Mouse (Mus musculus) limb, embryonic 15.5 days (tissue): ENCODE results near the gene Tmem95. TPM values are rescaled to one million over a fixed set of nuclear protein-coding genes. Genes with fewer than 3 reads are reported as not detected.
A peak's percentile ranks its signal among the peaks of the same experiment; 100 is the strongest.

Experiments
- ATAC-seq: fragments of 200-750 bp; cut with Nextera tagmentation; 2 replicates; pipeline ENCODE4 v1.8.0; 2017; ENCODE audit warnings: low read depth, moderate TSS enrichment; ENCODE audit not compliant: insufficient number of reproducible peaks, low FRiP score, low TSS enrichment
- H3K27ac ChIP-seq: fragments of 300-500 bp; sonication (generic); 2 replicates; pipeline ENCODE4 v1.5.1; 2015; ENCODE audit warnings: moderate library complexity, mild to moderate bottlenecking, inconsistent platforms
- H3K27me3 ChIP-seq: fragments of 300-500 bp; sonication (generic); 2 replicates; pipeline ENCODE4 v1.6.1; 2015; ENCODE audit warnings: inconsistent platforms
- H3K36me3 ChIP-seq: fragments of 300-500 bp; sonication (generic); 2 replicates; pipeline ENCODE4 v1.6.1; 2015; ENCODE audit warnings: inconsistent platforms
- H3K4me1 ChIP-seq: fragments of 300-500 bp; sonication (generic); 2 replicates; pipeline ENCODE4 v1.6.1; 2015; ENCODE audit warnings: inconsistent platforms
- H3K4me2 ChIP-seq: fragments of 300-500 bp; sonication (generic); 2 replicates; pipeline ENCODE4 v1.6.1; 2015; ENCODE audit warnings: mild to moderate bottlenecking, inconsistent platforms
- H3K4me3 ChIP-seq: fragments of 300-500 bp; sonication (generic); 2 replicates; pipeline ENCODE4 v1.5.1; 2015; ENCODE audit warnings: mild to moderate bottlenecking, inconsistent platforms
- H3K9ac ChIP-seq: fragments of 300-500 bp; sonication (generic); 2 replicates; pipeline ENCODE4 v1.6.1; 2015; ENCODE audit warnings: inconsistent platforms
- H3K9me3 ChIP-seq: fragments of 300-500 bp; sonication (generic); 2 replicates; pipeline ENCODE4 v1.6.1; 2016; ENCODE audit warnings: inconsistent platforms
- WGBS: fragments of 180-500 bp; shearing (Covaris S2); methylation state at CpG from one replicate; pipeline ENCODE4 v1.1.7; 2015; 5-methylcytosine and 5-hydroxymethylcytosine counted together
- polyA plus RNA-seq: library from polyadenylated mRNA; unstranded; fragments of >200 nt; fragmentation: Nextera tagmentation; extraction: Ambion mirVana; gene quantifications from 2 replicates; pipeline ENCODE4 v1.2.1, GENCODE M21; 2015

Gene Tmem95
- polyA plus RNA-seq, 1 experiment from 2014 or later: 0.31 TPM

GRCm38 (mm10) chr11:69908645-69909044, 30.8 kb upstream of the Tmem95 start:
- Histone ChIP-seq H3K36me3 (peaks cover 96% of the 10 kb centered on the region), H3K4me1 (peaks cover 8% of the 10 kb centered on the region), H3K9ac (no peak overlapping the region), H3K27ac (no peak overlapping the region), H3K27me3 (no peaks in the 10 kb centered on the region), H3K4me3 (no peak overlapping the region), H3K9me3 (no peaks in the 10 kb centered on the region), H3K4me2 (no peak overlapping the region)
- no peak for ATAC-seq
- 92% methylated on average over 11 of the region's 11 CpGs for WGBS

DNA sequence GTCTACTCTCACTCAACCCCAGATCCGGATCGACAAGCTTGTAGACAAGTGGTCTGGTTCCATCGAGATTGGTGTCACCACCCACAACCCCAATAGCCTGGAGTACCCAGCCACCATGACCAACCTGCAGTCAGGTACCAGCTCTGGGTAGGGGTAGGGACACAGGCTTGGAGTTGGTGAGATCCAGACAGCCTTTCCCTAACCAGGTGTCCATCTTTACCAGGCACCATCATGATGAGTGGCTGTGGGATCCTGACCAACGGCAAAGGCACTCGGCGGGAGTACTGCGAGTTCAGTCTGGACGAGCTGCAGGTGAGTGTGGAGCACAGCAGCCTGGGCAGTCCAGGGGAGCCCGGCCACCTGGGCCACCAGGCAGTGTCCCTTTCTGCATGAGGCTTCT, 26.5 kb upstream of the Tmem95 start:
- no peak overlapping the region for H3K27ac ChIP-seq
- no peak for ATAC-seq
- no peak overlapping the region for H3K9ac ChIP-seq
- peaks cover 61% of the 10 kb centered on the region for H3K36me3 ChIP-seq
- H3K27me3 ChIP-seq: no peaks in the 10 kb centered on the region
- WGBS: 93% methylated on average over 9 of the region's 9 CpGs
- no peak overlapping the region for H3K4me3 ChIP-seq
- no peaks in the 10 kb centered on the region for H3K9me3 ChIP-seq
- peaks cover 19% of the 10 kb centered on the region for H3K4me1 ChIP-seq
- no peak overlapping the region for H3K4me2 ChIP-seq

- peaks cover 23% of the 10 kb centered on the region for H3K4me1 ChIP-seq
- WGBS: 89% methylated on average over 13 of the region's 13 CpGs
- H3K27me3 ChIP-seq: no peaks in the 10 kb centered on the region
- no peaks in the 10 kb centered on the region for H3K9me3 ChIP-seq
- H3K9ac ChIP-seq: no peak overlapping the region
- H3K4me3 ChIP-seq: peak overlapping the region; percentile 86
- peaks cover 47% of the 10 kb centered on the region for H3K36me3 ChIP-seq
- peak overlapping the region; percentile 98; the same call in 1 of the 2 replicates for H3K27ac ChIP-seq
- H3K4me2 ChIP-seq: peak overlapping the region; percentile 91
- ATAC-seq: no peak
Measured at GRCm38 (mm10) chr11:69902972-69903371, 25.2 kb upstream of the Tmem95 start.

- WGBS: under 1% methylated on average over 36 of the region's 39 CpGs
- peaks cover 23% of the 10 kb centered on the region for H3K4me1 ChIP-seq
- peak overlapping the region; percentile 86 for H3K4me3 ChIP-seq
- H3K9me3 ChIP-seq: no peaks in the 10 kb centered on the region
- peaks cover 38% of the 10 kb centered on the region for H3K36me3 ChIP-seq
- H3K4me2 ChIP-seq: peak overlapping the region; percentile 91
- peak overlapping the region; percentile 98 for H3K27ac ChIP-seq
- no peak for ATAC-seq
- H3K27me3 ChIP-seq: no peaks in the 10 kb centered on the region
- H3K9ac ChIP-seq: peak overlapping the region; percentile 84
Measured at GRCm38 (mm10) chr11:69901993-69902392, 24.2 kb upstream of the Tmem95 start.

DNA sequence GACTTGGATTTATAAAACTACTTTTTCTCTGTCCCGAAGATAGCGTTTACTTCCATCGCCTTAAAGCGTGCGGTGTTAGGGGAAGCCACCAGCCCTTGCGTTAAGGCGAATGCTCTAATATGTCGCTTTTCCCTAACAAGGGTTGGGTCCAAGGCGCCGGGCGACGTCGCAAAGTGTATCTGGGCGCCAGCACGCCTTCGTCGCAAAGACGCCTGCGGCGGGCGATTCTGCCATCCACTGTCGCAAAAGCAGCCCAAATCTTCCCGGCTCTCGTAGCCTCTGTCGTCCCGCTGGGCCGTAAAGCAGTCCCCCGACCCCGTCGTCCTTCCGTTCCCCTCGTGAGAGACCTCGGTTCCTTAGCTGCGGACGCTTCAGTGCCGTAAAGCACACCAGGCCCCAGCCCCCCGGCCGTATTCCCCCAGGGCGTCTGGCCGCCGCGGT, 23.6 kb upstream of the Tmem95 start:
- Histone ChIP-seq H3K4me3 (peak overlapping the region; percentile 86), H3K4me2 (peak overlapping the region; percentile 91), H3K27ac (peak overlapping the region; percentile 98), H3K9me3 (no peaks in the 10 kb centered on the region), H3K9ac (peak overlapping the region; percentile 84), H3K36me3 (peaks cover 32% of the 10 kb centered on the region), H3K4me1 (peaks cover 23% of the 10 kb centered on the region), H3K27me3 (no peaks in the 10 kb centered on the region)
- peak; percentile 78 for ATAC-seq
- WGBS: under 1% methylated on average over 42 of the region's 42 CpGs

DNA sequence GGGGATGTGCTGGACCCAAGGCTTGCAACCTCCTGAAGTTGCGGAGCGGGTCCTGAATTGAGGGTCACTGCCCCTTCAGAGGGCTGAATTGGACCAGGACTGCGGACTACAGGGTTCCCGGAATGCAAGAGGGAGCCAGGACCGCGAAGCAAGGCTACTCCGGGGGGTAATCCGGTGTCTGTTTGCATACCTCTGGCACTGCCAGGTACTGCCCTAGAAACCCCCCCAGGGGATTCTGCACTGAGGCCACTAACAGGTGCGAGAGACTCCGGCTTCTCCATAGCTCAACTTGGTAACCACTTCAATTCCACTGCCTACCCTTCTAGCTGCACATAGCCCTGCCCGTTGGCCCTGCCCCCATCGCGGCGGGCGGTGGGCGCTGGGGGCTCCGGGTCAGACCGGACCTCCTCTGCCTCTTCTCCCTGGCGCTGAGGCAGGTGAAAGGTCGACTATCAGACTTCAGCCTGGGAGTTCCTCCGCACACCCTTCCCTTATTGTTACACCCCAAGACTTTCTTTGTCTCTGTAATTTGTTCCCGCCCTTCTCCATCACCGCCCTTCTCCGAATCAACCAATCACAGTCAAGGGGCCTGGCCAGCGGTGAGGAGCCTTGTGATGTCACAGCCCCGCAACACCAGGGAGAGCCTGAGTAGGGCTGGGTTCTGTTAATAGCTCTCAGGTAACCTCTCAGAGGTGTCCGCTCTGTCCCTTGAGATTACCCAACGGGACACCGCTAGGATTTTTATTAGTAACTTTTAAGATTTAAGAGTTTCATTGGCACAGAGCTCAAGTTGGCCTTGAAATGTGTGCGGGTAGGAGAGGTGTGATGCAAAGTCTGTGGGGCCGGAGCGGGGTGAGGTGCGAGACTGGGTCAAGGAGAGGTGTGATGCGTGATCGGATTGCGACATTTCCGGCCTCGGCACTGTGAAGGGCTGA, 22.9 kb upstream of the Tmem95 start, which contains the start of the genes 2810408A11Rik and Neurl4:
2810408A11Rik (minus strand) TSS at position 517 of the 935 bp plus-strand sequence.
Neurl4 (plus strand) TSS at position 602 of the 935 bp plus-strand sequence.
- WGBS: under 1% methylated on average over 38 of the region's 38 CpGs
- Histone ChIP-seq H3K9me3 (no peaks in the 10 kb centered on the region), H3K4me3 (peak within 1 kb of the TSS; percentile 86), H3K36me3 (peaks cover 25% of the 10 kb centered on the region), H3K4me1 (peaks cover 23% of the 10 kb centered on the region), H3K27ac (peak within 1 kb of the TSS; percentile 98), H3K4me2 (peak within 1 kb of the TSS; percentile 91), H3K9ac (peak within 1 kb of the TSS; percentile 84), H3K27me3 (no peaks in the 10 kb centered on the region)
- ATAC-seq: peak; percentile 92

DNA sequence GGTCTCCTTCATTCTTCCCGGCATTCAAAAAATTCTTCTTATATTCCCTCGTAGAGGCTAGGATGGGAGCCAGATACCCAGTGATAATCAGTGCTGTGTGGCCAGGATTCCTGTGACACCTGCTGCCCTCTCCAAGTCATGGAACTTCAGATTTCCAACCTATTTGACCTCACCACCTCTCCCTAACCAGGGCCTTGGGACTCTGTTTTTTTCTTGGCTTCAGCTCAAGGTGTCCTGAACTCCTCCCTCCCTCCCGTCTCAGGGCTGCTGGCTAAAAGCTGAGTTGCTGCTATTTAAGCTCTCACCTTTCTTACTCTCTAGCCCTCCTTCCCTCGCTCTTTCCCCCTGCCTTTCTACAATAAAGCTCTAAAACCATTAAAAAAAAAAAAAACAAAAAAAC, 22.1 kb upstream of the Tmem95 start:
- Histone ChIP-seq H3K27ac (peak overlapping the region; percentile 98; the same call in 1 of the 2 replicates), H3K4me3 (peak overlapping the region; percentile 86), H3K36me3 (peaks cover 17% of the 10 kb centered on the region), H3K27me3 (no peaks in the 10 kb centered on the region), H3K4me1 (peaks cover 23% of the 10 kb centered on the region), H3K4me2 (peak overlapping the region; percentile 91), H3K9ac (no peak overlapping the region), H3K9me3 (no peaks in the 10 kb centered on the region)
- WGBS: 10% methylated on average over 4 of the region's 4 CpGs
- ATAC-seq: no peak

DNA sequence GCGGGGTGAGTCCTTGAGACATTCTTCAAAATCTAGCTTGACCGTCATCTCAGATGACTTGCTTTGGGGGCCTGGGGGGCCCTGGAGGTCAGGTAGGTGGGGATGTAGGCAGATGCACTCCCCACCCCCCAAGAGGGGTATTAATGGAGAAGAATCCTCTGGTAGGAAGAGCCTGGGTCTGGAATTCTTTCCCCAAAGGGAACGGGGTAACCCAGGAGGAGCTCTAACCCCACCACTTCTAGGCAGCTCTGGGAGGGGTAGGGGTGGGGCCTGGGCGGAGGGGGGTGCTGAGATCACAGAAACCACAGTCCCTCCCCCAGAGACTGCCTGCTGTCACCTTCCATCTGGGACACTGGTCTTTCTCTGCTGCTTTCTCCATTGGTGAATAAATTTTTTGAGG, 17.5 kb upstream of the Tmem95 start, which contains the start of gene Acap1:
Acap1 (minus strand) TSS at position 249 of the 400 bp plus-strand sequence.
- no peak within 1 kb of the TSS for H3K9ac ChIP-seq
- no peaks in the 10 kb centered on the region for H3K27me3 ChIP-seq
- peaks cover 12% of the 10 kb centered on the region for H3K4me1 ChIP-seq
- H3K4me2 ChIP-seq: no peak within 1 kb of the TSS
- WGBS: 69% methylated on average over 4 of the region's 4 CpGs
- no peaks in the 10 kb centered on the region for H3K36me3 ChIP-seq
- no peak within 1 kb of the TSS for H3K27ac ChIP-seq
- H3K9me3 ChIP-seq: no peaks in the 10 kb centered on the region
- ATAC-seq: no peak
- no peak within 1 kb of the TSS for H3K4me3 ChIP-seq

DNA sequence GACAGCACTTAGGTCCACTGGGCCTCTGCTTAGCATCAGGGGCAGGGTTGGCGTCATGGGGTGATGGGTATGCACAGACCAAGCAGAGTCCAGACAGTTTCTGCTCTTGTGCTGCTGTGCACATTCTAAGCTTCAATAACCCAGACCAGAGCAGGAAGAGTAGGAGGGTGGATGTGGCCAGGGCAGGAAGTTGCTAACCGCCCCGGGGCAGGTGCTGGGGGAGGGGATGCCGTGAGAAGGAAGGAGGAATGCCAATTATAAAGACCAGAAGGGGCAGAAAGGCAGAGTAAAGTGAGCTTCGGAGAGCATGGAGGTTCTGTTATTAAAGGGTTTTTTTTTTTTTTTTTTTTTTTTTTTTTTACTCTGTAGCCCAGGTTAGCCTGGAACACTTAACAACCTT, 16.9 kb upstream of the Tmem95 start:
- ATAC-seq: no peak
- 55% methylated on average over 5 of the region's 5 CpGs for WGBS

DNA sequence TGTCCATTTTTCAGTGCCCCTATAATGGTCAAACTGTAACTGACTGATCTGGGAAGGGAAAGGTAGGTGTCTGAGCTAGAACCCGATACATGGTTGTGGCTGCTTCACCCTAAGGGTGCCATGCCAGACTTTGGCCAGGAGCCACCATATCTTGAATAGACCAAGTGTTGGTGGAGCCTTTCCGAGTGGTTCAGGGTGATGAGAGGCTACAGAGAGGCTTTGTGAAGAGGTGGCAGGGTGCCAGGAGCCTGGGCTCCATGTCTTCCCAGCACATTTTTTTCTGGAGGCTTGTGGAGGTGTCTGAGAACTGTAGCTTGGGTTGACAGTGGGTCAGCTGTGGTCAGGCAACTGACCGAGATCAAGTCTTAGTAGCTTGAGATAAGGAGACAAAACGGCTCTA, 13.7 kb upstream of the Tmem95 start:
- no peak overlapping the region for H3K4me3 ChIP-seq
- 75% methylated on average over 4 of the region's 4 CpGs for WGBS
- H3K4me2 ChIP-seq: no peak overlapping the region
- H3K27me3 ChIP-seq: no peaks in the 10 kb centered on the region
- no peak for ATAC-seq
- no peaks in the 10 kb centered on the region for H3K36me3 ChIP-seq
- H3K9ac ChIP-seq: no peak overlapping the region
- H3K27ac ChIP-seq: no peak overlapping the region
- H3K4me1 ChIP-seq: peaks cover 2% of the 10 kb centered on the region; the same call in 1 of the 2 replicates
- H3K9me3 ChIP-seq: no peaks in the 10 kb centered on the region

More for the DNA sequence above, 16.9 kb upstream of the Tmem95 start:
- H3K9ac ChIP-seq: no peak overlapping the region
- no peak overlapping the region for H3K4me2 ChIP-seq
- no peaks in the 10 kb centered on the region for H3K36me3 ChIP-seq
- no peaks in the 10 kb centered on the region for H3K9me3 ChIP-seq
- H3K27ac ChIP-seq: no peak overlapping the region
- H3K27me3 ChIP-seq: no peaks in the 10 kb centered on the region
- H3K4me3 ChIP-seq: no peak overlapping the region
- H3K4me1 ChIP-seq: peaks cover 9% of the 10 kb centered on the region

GRCm38 (mm10) chr11:69886907-69887635, 9.3 kb upstream of the Tmem95 start:
- Histone ChIP-seq H3K9me3 (no peaks in the 10 kb centered on the region), H3K4me3 (no peak overlapping the region), H3K27ac (no peak overlapping the region), H3K27me3 (no peaks in the 10 kb centered on the region), H3K4me2 (no peak overlapping the region), H3K9ac (no peak overlapping the region), H3K4me1 (peaks cover 2% of the 10 kb centered on the region; the same call in 1 of the 2 replicates), H3K36me3 (no peaks in the 10 kb centered on the region)
- 71% methylated on average over 8 of the region's 8 CpGs for WGBS
- no peak for ATAC-seq
